Mouse (Mus musculus) heart, adult 8-10 months (tissue): ENCODE measurements around the gene Lrrfip2. TPM values are rescaled to one million over a fixed set of nuclear protein-coding genes. Genes with fewer than 3 reads are reported as not detected.
A peak's percentile ranks its signal among the peaks of the same experiment; 100 is the strongest.

Source experiments
- DNase-seq: peaks from one replicate; pipeline ENCODE4 v3.0.0; 2022; ENCODE audit warnings: low spot score
- total RNA-seq, 4 experiments: library from RNA; stranded (reverse); gene quantifications; 2 replicates each; pipeline ENCODE4 v1.2.4; 2022

Lrrfip2 gene
- total RNA-seq, 4 experiments from 2014 or later, result 89.3 to 102 (median 96.2) TPM

- DNase-seq, result no peak
Measured at GRCm38 (mm10) chr9:111159562-111159961, 42.2 kb downstream of the Lrrfip2 start.

DNA sequence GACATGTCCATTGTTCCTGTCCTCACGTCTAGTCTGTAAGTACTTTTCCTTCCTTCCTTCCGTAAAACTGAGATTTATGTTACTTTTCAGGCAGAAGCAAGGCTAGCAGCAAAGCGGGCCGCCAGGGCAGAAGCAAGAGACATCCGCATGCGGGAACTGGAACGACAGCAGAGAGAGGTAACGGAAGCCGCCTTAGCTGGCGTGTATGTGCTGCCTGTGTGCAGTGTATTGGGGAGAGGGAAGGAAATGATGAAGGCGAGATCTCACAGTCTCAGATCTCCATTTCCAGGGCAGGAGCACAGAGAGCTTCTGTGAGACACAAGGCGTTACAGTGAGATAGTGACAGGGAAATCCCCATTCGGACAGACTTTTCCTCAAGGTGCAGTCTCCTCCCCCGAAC is 43.8 kb downstream of the Lrrfip2 start:
- no peak for DNase-seq

DNA sequence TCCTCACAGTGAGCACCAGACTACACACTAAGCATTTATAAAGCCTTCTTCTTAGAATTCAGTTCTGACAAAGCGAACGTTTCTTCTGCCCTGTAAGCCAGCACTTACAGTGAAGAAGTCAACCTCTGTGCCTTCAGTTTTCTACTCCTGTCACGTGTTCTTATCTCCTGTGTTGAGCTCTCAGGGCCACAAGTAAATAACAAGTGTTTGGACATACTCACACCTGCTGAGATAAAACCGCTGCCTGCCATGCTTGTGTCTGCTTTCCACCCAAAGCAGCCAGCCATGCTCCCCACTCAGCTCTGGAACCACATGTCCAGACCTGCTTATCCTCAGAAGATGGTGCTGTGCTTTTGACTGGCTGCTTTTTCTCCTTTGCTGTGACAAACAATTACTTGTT is 49.2 kb downstream of the Lrrfip2 start:
- no peak for DNase-seq

DNA sequence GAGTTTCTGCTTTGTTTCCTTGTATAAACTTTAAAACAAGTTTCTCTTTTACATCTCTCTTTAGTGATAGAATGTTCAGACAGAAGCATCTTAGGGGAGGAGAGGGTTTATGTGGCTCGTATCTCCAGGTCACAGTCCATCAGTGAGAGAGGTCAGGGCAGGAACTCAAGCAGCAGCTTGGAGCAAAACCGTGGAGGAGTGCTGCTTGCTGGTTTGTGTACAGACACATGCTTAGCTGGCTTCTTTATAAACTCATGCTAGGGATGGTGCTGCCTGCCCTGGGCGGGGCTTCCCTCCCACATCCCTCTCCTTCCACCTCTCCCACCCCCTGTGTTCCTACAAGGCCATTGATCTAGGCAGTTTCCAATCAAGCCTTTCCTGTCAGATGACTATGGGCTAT is 53.0 kb downstream of the Lrrfip2 start:
- no peak for DNase-seq

GRCm38 (mm10) chr9:111174071-111174470 is 56.7 kb downstream of the Lrrfip2 start:
- no peak for DNase-seq

GRCm38 (mm10) chr9:111178971-111179370 is 61.6 kb downstream of the Lrrfip2 start:
- DNase-seq, result no peak

- no peak for DNase-seq
Measured at GRCm38 (mm10) chr9:111182176-111182575, 64.8 kb downstream of the Lrrfip2 start.

GRCm38 (mm10) chr9:111184929-111185328 is 67.5 kb downstream of the Lrrfip2 start:
- DNase-seq, result no peak

DNA sequence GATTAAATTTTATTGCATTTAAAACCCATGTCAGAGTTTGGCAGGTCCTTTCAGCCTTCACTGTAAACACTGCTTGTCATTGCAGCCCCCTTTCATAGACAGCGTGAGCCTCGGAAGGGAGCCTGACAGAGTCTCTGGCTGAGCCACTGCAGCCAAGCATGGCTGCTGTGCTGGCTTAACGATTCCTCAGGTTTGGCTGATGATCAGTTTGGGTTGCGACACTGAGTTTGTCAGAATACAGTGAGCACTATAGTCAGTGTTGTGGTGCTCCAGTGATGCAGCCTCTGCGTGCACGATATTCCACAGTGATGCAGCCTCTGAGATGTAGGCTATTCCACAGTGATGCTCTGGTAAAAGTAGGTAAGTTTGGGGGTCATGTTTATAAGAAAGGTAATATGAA is 69.5 kb downstream of the Lrrfip2 start:
- DNase-seq, result no peak

- peak; percentile 21 for DNase-seq
Measured at GRCm38 (mm10) chr9:111188731-111189130, 71.3 kb downstream of the Lrrfip2 start.

DNA sequence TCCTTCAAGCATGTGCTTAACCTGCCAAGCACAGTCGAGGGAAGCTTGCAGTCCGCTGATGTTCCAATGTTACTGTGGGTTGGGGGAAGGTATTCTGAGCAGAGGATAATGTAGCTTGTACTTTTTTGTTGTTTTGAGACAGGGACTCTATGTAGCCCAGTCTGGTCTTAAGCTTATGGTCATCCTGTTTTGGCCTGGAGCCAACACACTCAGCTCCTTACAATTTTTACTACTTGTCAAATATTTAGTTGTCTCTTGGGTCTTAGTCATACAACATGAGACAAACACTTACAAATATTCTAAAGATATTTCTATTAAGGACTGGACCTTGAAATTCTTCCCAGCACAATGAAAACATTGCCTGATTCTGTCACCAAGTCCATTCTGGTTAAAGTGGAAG is 75.8 kb downstream of the Lrrfip2 start:
- DNase-seq, result no peak

DNA sequence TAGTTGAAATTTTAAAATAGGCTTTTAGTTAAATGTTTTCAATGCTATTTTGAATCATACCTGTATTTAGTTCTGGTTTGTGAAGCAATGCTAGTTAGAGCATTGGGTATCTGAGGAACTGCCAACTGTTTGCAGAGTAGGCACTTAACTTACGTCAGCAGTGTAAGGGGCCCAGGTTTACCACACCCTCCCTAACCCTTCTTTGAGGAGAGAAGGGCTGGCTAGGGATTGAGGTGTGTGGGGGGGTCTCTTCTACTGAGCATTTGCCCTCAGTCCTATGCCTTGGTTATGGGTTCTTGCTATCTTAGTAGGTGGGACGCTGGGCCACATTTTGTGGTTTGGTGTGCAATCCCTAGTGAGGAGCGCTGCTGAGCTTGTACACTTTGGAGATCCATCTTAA is 79.7 kb downstream of the Lrrfip2 start:
- no peak for DNase-seq

GRCm38 (mm10) chr9:111197712-111198111 is 80.3 kb downstream of the Lrrfip2 start:
- DNase-seq, result no peak

GRCm38 (mm10) chr9:111198332-111198731 is 80.9 kb downstream of the Lrrfip2 start:
- DNase-seq, result no peak

DNA sequence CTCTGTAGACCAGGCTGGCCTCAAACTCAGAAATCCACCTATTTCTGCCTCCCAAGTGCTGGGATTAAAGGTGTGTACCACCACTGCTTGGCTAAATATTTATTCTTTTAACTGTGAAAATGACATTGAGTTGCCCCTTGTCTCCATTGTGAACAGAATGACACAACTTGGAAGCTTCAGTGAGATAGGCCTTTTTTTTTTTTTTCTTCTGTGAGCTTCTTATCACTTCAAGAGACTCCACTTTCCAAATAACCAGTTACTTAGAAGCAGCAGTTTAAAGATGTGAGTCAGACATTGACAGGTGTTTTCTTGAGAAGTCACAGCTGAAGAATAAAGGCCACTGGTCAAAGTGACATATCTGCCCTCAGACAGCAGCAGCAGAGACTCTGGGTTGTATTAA is 82.8 kb downstream of the Lrrfip2 start:
- DNase-seq, result no peak

DNA sequence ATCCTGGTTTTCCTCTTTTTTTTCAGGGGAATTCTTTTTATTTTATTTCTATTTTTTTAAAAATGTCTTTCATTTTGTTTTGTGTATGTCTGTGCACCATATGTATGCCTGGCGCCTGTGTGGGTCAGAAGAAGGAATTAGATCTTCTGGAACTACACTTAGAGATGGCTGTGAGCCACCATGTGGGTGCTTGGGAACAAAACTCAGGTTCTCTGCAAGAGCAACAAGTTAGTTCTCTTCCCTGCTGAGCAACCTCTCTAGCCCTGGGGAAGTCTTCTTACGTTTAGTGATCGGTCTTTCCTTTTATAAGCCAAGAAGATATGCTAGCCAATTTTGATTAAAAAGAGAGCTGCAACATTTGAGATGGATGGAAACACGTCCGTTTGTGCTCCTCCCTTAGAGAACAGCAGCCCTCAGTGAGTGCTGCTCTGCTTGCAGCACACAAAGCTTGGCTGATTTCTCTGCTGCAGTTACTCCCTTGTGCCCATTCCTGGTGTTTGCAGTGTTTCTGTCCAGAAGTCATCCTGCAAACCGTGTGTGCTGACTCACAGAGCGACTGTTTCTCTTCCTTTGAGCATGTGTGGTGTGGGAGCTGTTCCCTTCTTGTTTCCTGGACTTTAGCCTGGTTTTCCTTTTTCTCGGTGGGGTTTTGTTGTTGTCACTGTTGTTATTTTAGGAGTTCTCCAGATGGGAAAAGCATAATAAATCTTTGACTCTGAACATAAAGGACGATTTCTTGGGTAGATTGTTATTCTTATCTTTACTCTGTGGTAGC is 87.4 kb downstream of the Lrrfip2 start:
- peak; percentile 38 for DNase-seq

DNA sequence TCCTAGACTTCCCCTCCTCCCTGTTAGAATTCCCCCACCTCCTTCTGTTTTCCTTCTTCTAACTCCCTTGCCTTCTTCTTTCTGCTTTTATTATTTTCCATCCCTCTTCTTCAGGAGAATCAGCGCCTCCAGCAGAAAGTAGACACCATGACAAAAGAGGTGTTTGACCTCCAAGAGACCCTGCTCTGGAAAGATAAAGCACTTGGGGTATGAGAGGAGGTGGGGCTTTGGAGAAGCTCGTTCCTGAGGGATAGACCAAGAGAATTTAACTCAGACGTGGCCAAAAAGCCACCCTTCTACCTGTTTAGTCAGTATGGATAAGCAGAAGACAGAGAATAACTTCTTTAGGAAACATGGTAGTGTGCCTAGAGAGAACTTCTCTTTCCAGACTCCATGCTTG is 90.3 kb downstream of the Lrrfip2 start:
- no peak for DNase-seq

DNA sequence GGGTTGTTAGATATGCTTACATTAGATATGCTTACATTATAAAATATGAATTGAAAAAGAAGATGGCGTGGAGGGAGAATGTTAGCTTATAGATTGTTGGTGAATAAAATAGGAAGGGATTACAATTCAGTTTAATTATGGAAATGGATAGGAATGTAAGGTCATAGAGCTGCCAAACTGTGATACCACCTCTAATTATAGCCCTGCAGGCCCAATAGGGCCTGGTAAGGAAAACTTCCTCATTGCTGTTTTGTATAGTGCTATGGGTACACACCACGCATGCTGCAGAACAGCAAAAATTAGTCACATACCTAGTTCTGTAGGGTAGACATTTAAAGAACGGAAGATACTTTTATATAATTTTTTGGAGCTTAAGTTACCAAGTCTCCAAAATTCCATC is 90.8 kb downstream of the Lrrfip2 start:
- DNase-seq, result no peak

- no peak for DNase-seq
Measured at GRCm38 (mm10) chr9:111209158-111209699, 91.8 kb downstream of the Lrrfip2 start.

GRCm38 (mm10) chr9:111210412-111210811 is 93.0 kb downstream of the Lrrfip2 start:
- DNase-seq, result no peak

GRCm38 (mm10) chr9:111211122-111212041 is 94.0 kb downstream of the Lrrfip2 start:
- DNase-seq, result no peak

GRCm38 (mm10) chr9:111213501-111213900 is 96.1 kb downstream of the Lrrfip2 start:
- peak; percentile 31 for DNase-seq
